Mouse (Mus musculus) urinary bladder, postnatal 36 days (tissue): ENCODE data around the gene Fam214a.
A peak's percentile ranks its signal among the peaks of the same experiment; 100 is the strongest.

Experiments
- DNase-seq, 2 experiments: peaks; one replicate each; pipeline ENCODE4 v3.0.0; 2022; ENCODE audit warnings: low spot score in 2 of 2, mixed read lengths in 1 of 2

Fam214a gene

GRCm38 (mm10) chr9:74951491-74951890, 1.2 kb upstream of the Fam214a start:
- DNase-seq, result no peak

GRCm38 (mm10) chr9:74952106-74952505, 578 bp upstream of the Fam214a start:
- peak in 1 of 2 experiments; percentile 7 for DNase-seq

- peak; percentile 62 to 78 for DNase-seq
Measured at GRCm38 (mm10) chr9:74953265-74953958, 728 bp downstream of the Fam214a start.

GRCm38 (mm10) chr9:74953959-74954279, 1.2 kb downstream of the Fam214a start:
- DNase-seq, result no peak

- no peak for DNase-seq
Measured at GRCm38 (mm10) chr9:74954387-74954786, 1.7 kb downstream of the Fam214a start.

GRCm38 (mm10) chr9:74960630-74961029, 7.9 kb downstream of the Fam214a start:
- DNase-seq, result no peak

GRCm38 (mm10) chr9:74961073-74961575, 8.4 kb downstream of the Fam214a start:
- DNase-seq, result no peak

- DNase-seq, result no peak
Measured at GRCm38 (mm10) chr9:74963953-74964352, 11.3 kb downstream of the Fam214a start.

- no peak for DNase-seq
Measured at GRCm38 (mm10) chr9:74964866-74965384, 12.2 kb downstream of the Fam214a start.

- no peak for DNase-seq
Measured at GRCm38 (mm10) chr9:74966200-74966599, 13.5 kb downstream of the Fam214a start.

GRCm38 (mm10) chr9:74968647-74969428, 16.2 kb downstream of the Fam214a start:
- no peak for DNase-seq

- DNase-seq, result no peak
Measured at GRCm38 (mm10) chr9:74970591-74970990, 17.9 kb downstream of the Fam214a start.

GRCm38 (mm10) chr9:74971191-74971976, 18.7 kb downstream of the Fam214a start:
- no peak for DNase-seq

GRCm38 (mm10) chr9:74972736-74973135, 20.1 kb downstream of the Fam214a start:
- no peak for DNase-seq

GRCm38 (mm10) chr9:74973154-74973553, 20.5 kb downstream of the Fam214a start:
- no peak for DNase-seq

GRCm38 (mm10) chr9:74974758-74975157, 22.1 kb downstream of the Fam214a start:
- peak in 1 of 2 experiments; percentile 13 for DNase-seq

GRCm38 (mm10) chr9:74975416-74975815, 22.7 kb downstream of the Fam214a start:
- no peak for DNase-seq

- DNase-seq, result peak; percentile 80 to 91
Measured at GRCm38 (mm10) chr9:74975911-74976563, 23.4 kb downstream of the Fam214a start.

- no peak for DNase-seq
Measured at GRCm38 (mm10) chr9:74977251-74977650, 24.6 kb downstream of the Fam214a start.

- DNase-seq, result no peak
Measured at GRCm38 (mm10) chr9:74977962-74978361, 25.3 kb downstream of the Fam214a start.

GRCm38 (mm10) chr9:74978868-74979267, 26.2 kb downstream of the Fam214a start:
- DNase-seq, result no peak
